In genomic region chr9:15794408-15794807, GRCm38 (mm10) we compare ENCODE assay signal across 27 mouse cellular contexts.
DNase-seq lines count a peak whose midpoint lies in the region; ATAC-seq and TF ChIP-seq lines count a peak whose summit lies in the region.
"Had no signal": no experiment of that assay in that cellular context is flagged by ENCODE, and none has a peak within 500 bp of the region (broad histone marks: within the 10 kb centered on the region; RNA-seq: fewer than 3 reads in every experiment).

No protein-coding gene starts in this region.

- no peaks in the 10 kb centered on the region for H3K36me3 ChIP-seq in kidney, adult 2 months (ENCODE audit: control insufficient read depth, insufficient read depth, low read length)
- H3K36me3 ChIP-seq in lung, embryonic 16.5 days (ENCODE audit: control insufficient read depth, insufficient read depth, low read length), result no peaks in the 10 kb centered on the region
- no peaks in the 10 kb centered on the region for H3K36me3 ChIP-seq in limb, embryonic 11.5 days (ENCODE audit: control insufficient read depth, insufficient read depth, low read length)
- H3K36me3 ChIP-seq: forebrain, embryonic 10.5 days; G1E; hindbrain, embryonic 10.5 days; hindbrain, embryonic 13.5 days had no signal

- DNase-seq in kidney, adult 2 months, result peak; percentile 30
- no peak for DNase-seq in kidney, postnatal 4 days
- no peak for DNase-seq in lung, postnatal 4 days
- peak; percentile 5 for DNase-seq in lung, postnatal 36 days
- DNase-seq in lung, adult 18-20 months, result no peak
- peak; percentile 6 for DNase-seq in limb, embryonic 11.5 days (ENCODE audit: low spot score)
- no peak for DNase-seq in ovary, postnatal 36 days (ENCODE audit: low spot score)
- DNase-seq: adrenal gland, adult 8-10 months; adrenal gland, postnatal 36 days; B cell, adult 2 months; cerebellum, adult 18-20 months; cerebellum, adult 9-10 months; cerebellum, postnatal 14 days; gastrocnemius, postnatal 10 days; gastrocnemius, postnatal 36 days had no signal

- H3K4me3 ChIP-seq in kidney, adult 2 months (ENCODE audit: insufficient read depth, low read depth, low read length), result no peak overlapping the region
- H3K4me3 ChIP-seq in lung, embryonic 16.5 days (ENCODE audit: low read length), result no peak overlapping the region
- H3K4me3 ChIP-seq in limb, embryonic 11.5 days (ENCODE audit: low read depth, low read length), result no peak overlapping the region
- H3K4me3 ChIP-seq: forebrain, embryonic 10.5 days; forebrain, embryonic 13.5 days; hindbrain, embryonic 10.5 days; hindbrain, embryonic 13.5 days had no signal

- 67% methylated on average over 6 of the region's 6 CpGs for WGBS in kidney, adult 2 months
- 63% methylated on average over 6 of the region's 6 CpGs for WGBS in lung, embryonic 16.5 days
- WGBS in limb, embryonic 11.5 days, result 88% methylated on average over 6 of the region's 6 CpGs

- no peak for TF ChIP-seq POLR2A in kidney, adult 2 months (IDR thresholded peaks at IDR 0.05; ENCODE audit: low read depth, low read length)

- H3K9ac ChIP-seq in lung, embryonic 16.5 days (ENCODE audit: low read length), result no peak overlapping the region
- H3K9ac ChIP-seq in limb, embryonic 11.5 days (ENCODE audit: low read length), result no peak overlapping the region
- H3K9ac ChIP-seq: forebrain, embryonic 13.5 days; hindbrain, embryonic 13.5 days had no signal

- no peak for TF ChIP-seq CTCF in kidney, adult 2 months (conservative IDR thresholded peaks at IDR 0.05; ENCODE audit: insufficient read depth, insufficient read length, low read depth, low read length)

- H3K27ac ChIP-seq in kidney, adult 2 months (ENCODE audit: insufficient read depth, low read depth, low read length), result no peak overlapping the region
- H3K27ac ChIP-seq in lung, embryonic 16.5 days (ENCODE audit: low read length), result no peak overlapping the region
- H3K27ac ChIP-seq in limb, embryonic 11.5 days (replicated peaks; ENCODE audit: low read depth, low read length), result no peak overlapping the region
- H3K27ac ChIP-seq: forebrain, embryonic 10.5 days; forebrain, embryonic 13.5 days; hindbrain, embryonic 10.5 days; hindbrain, embryonic 13.5 days had no signal

- H3K4me2 ChIP-seq in lung, embryonic 16.5 days (ENCODE audit: low read depth, low read length), result no peak overlapping the region
- no peak overlapping the region for H3K4me2 ChIP-seq in limb, embryonic 11.5 days (ENCODE audit: low read depth, severe bottlenecking)
- H3K4me2 ChIP-seq: forebrain, embryonic 13.5 days; heart, embryonic 11.5 days; hindbrain, embryonic 13.5 days had no signal

- ATAC-seq in lung, embryonic 16.5 days (ENCODE audit: low read depth), result peak; percentile 38; the same call in 1 of the 2 replicates
- ATAC-seq in limb, embryonic 11.5 days (ENCODE audit: insufficient number of reproducible peaks, low FRiP score, low TSS enrichment, low read depth), result no peak
- ATAC-seq: activated CD4-positive, CD25-positive, alpha-beta regulatory T cell, adult 4 months; forebrain, embryonic 13.5 days; forebrain, embryonic 16.5 days; hindbrain, embryonic 16.5 days; Patski had no signal

- H3K27me3 ChIP-seq in kidney, adult 2 months (replicated peaks; ENCODE audit: control insufficient read depth, insufficient read depth, low read length), result no peaks in the 10 kb centered on the region
- H3K27me3 ChIP-seq in lung, embryonic 16.5 days (ENCODE audit: control insufficient read depth, insufficient read depth, low read depth, low read length), result no peaks in the 10 kb centered on the region
- no peaks in the 10 kb centered on the region for H3K27me3 ChIP-seq in limb, embryonic 11.5 days (ENCODE audit: control insufficient read depth, insufficient read depth, low read length)
- H3K27me3 ChIP-seq: CH12.LX; forebrain, embryonic 13.5 days; hindbrain, embryonic 13.5 days; Patski had no signal

- no peaks in the 10 kb centered on the region for H3K9me3 ChIP-seq in lung, embryonic 16.5 days (ENCODE audit: control insufficient read depth, low read length)
- no peaks in the 10 kb centered on the region; the same call in 1 of the 2 replicates for H3K9me3 ChIP-seq in limb, embryonic 11.5 days (ENCODE audit: control insufficient read depth, low read length)
- H3K9me3 ChIP-seq: forebrain, embryonic 10.5 days; forebrain, embryonic 13.5 days; G1E; hindbrain, embryonic 10.5 days; hindbrain, embryonic 13.5 days had no signal

- H3K4me1 ChIP-seq in kidney, adult 2 months (ENCODE audit: control insufficient read depth, insufficient read depth, low read length), result no peaks in the 10 kb centered on the region; the same call in 1 of the 2 replicates
- no peaks in the 10 kb centered on the region for H3K4me1 ChIP-seq in lung, embryonic 16.5 days (replicated peaks; ENCODE audit: control insufficient read depth, insufficient read depth, low read length)
- H3K4me1 ChIP-seq in limb, embryonic 11.5 days (ENCODE audit: control insufficient read depth, insufficient read depth, low read length), result no peaks in the 10 kb centered on the region
- H3K4me1 ChIP-seq: forebrain, embryonic 10.5 days; forebrain, embryonic 13.5 days; hindbrain, embryonic 10.5 days; hindbrain, embryonic 13.5 days had no signal

Comparison
In these comparisons a context has a peak if more than half of its experiments do, and no peak if none do; other contexts are left out.
1. DNase-seq: peak in kidney, adult 2 months (single experiment), lung, postnatal 36 days (single experiment) and limb, embryonic 11.5 days (single experiment); none in kidney, postnatal 4 days (0 of 2), lung, postnatal 4 days (0 of 2), lung, adult 18-20 months (0 of 2) and ovary, postnatal 36 days (single experiment).